Mouse (Mus musculus): ENCODE results near the gene Psmb6.

Gene Psmb6

GRCm38 (mm10) chr11:70525184-70525678 is at the start of gene Psmb6:
TSS of gene Psmb6 (plus strand) at chr11:70525367.
- peak; percentile 93 to 96 for DNase-seq

GRCm38 (mm10) chr11:70485498-70485897 is 39.7 kb upstream of the Psmb6 start:
- no peak for DNase-seq

- DNase-seq, result no peak
These were observed 37.4 kb upstream of the Psmb6 start for GRCm38 (mm10) chr11:70487816-70488215.

- no peak for DNase-seq
These were observed 36.0 kb upstream of the Psmb6 start for GRCm38 (mm10) chr11:70489138-70489537.

GRCm38 (mm10) chr11:70489684-70490083 is 35.5 kb upstream of the Psmb6 start:
- DNase-seq, result no peak

- DNase-seq, result peak; percentile 46 to 62
These were observed 25.3 kb upstream of the Psmb6 start for GRCm38 (mm10) chr11:70499566-70500475.

- no peak for DNase-seq
These were observed 24.7 kb upstream of the Psmb6 start for GRCm38 (mm10) chr11:70500476-70500812.

- DNase-seq, result no peak
These were observed 23.1 kb upstream of the Psmb6 start for GRCm38 (mm10) chr11:70502018-70502417.

- no peak for DNase-seq
These were observed 20.2 kb upstream of the Psmb6 start, which contains the start of gene Tm4sf5 for GRCm38 (mm10) chr11:70504970-70505369. TSS of gene Tm4sf5 (plus strand) at chr11:70505244.

GRCm38 (mm10) chr11:70506385-70506784 is 18.8 kb upstream of the Psmb6 start:
- peak; percentile 67 to 85 for DNase-seq

GRCm38 (mm10) chr11:70506962-70507515 is 18.1 kb upstream of the Psmb6 start:
- no peak for DNase-seq

GRCm38 (mm10) chr11:70509753-70510564 is 15.2 kb upstream of the Psmb6 start:
- DNase-seq, result peak in 1 of 2 experiments; percentile 63

- DNase-seq, result no peak
These were observed 13.9 kb upstream of the Psmb6 start for GRCm38 (mm10) chr11:70511242-70511641.

GRCm38 (mm10) chr11:70511825-70512224 is 13.3 kb upstream of the Psmb6 start:
- DNase-seq, result no peak

GRCm38 (mm10) chr11:70512709-70513342 is 12.3 kb upstream of the Psmb6 start:
- no peak for DNase-seq

GRCm38 (mm10) chr11:70513520-70513919 is 11.6 kb upstream of the Psmb6 start:
- DNase-seq, result no peak

GRCm38 (mm10) chr11:70514288-70514687 is 10.9 kb upstream of the Psmb6 start, which contains the start of gene Vmo1:
TSS of gene Vmo1 (minus strand) at chr11:70514616.
- DNase-seq, result no peak

- peak; percentile 32 to 45 for DNase-seq
These were observed 8.8 kb upstream of the Psmb6 start for GRCm38 (mm10) chr11:70516352-70516751.

GRCm38 (mm10) chr11:70518436-70518835 is 6.7 kb upstream of the Psmb6 start:
- no peak for DNase-seq

- DNase-seq, result no peak
These were observed 6.2 kb upstream of the Psmb6 start, which contains the start of gene Gltpd2 for GRCm38 (mm10) chr11:70518923-70519322. TSS of gene Gltpd2 (plus strand) at chr11:70519196.

- DNase-seq, result no peak
These were observed 4.9 kb upstream of the Psmb6 start for GRCm38 (mm10) chr11:70520178-70520769.
